Mouse (Mus musculus): ENCODE measurements at regions not wholly inside any gene's neighbourhood (a gene's known extent, or its start where the extent isn't known, plus 50 kb on each side); places are given as distances from the start of the nearest gene placed in this dataset.
A peak's percentile ranks its signal among the peaks of the same experiment; 100 is the strongest.

- no peak for ATAC-seq (replicated peaks; ENCODE audit: insufficient number of reproducible peaks, low FRiP score, low TSS enrichment, poor library complexity, severe bottlenecking)
Measured at GRCm38 (mm10) chr13:101524223-101524622, 243.8 kb downstream of the Pik3r1 start.

GRCm38 (mm10) chr13:101523492-101523891, 244.5 kb downstream of the Pik3r1 start:
- no peak for ATAC-seq (replicated peaks; ENCODE audit: insufficient number of reproducible peaks, low FRiP score, low TSS enrichment, poor library complexity, severe bottlenecking)

- no peak for ATAC-seq (replicated peaks; ENCODE audit: insufficient number of reproducible peaks, low FRiP score, low TSS enrichment, poor library complexity, severe bottlenecking)
Measured at GRCm38 (mm10) chr13:101522597-101522996, 245.4 kb downstream of the Pik3r1 start.

- no peak for ATAC-seq (replicated peaks; ENCODE audit: insufficient number of reproducible peaks, low FRiP score, low TSS enrichment, poor library complexity, severe bottlenecking)
Measured at GRCm38 (mm10) chr13:101513354-101513753, 254.7 kb downstream of the Pik3r1 start.

- peak; percentile 59; the same call in 1 of the 2 replicates for ATAC-seq (replicated peaks; ENCODE audit: insufficient number of reproducible peaks, low FRiP score, low TSS enrichment, poor library complexity, severe bottlenecking)
Measured at GRCm38 (mm10) chr13:101509946-101510345, 258.1 kb downstream of the Pik3r1 start.

GRCm38 (mm10) chr13:101508331-101508730, 259.7 kb downstream of the Pik3r1 start:
- no peak for ATAC-seq (replicated peaks; ENCODE audit: insufficient number of reproducible peaks, low FRiP score, low TSS enrichment, poor library complexity, severe bottlenecking)

- ATAC-seq (replicated peaks; ENCODE audit: insufficient number of reproducible peaks, low FRiP score, low TSS enrichment, poor library complexity, severe bottlenecking): no peak
Measured at GRCm38 (mm10) chr13:101506696-101507095, 261.3 kb downstream of the Pik3r1 start.

GRCm38 (mm10) chr13:101505054-101505453, 263.0 kb downstream of the Pik3r1 start:
- ATAC-seq (replicated peaks; ENCODE audit: insufficient number of reproducible peaks, low FRiP score, low TSS enrichment, poor library complexity, severe bottlenecking): no peak

GRCm38 (mm10) chr13:101504241-101504640, 263.8 kb downstream of the Pik3r1 start:
- ATAC-seq (replicated peaks; ENCODE audit: insufficient number of reproducible peaks, low FRiP score, low TSS enrichment, poor library complexity, severe bottlenecking): no peak

- ATAC-seq (replicated peaks; ENCODE audit: insufficient number of reproducible peaks, low FRiP score, low TSS enrichment, poor library complexity, severe bottlenecking): no peak
Measured at GRCm38 (mm10) chr13:101501845-101502284, 266.2 kb downstream of the Pik3r1 start.

GRCm38 (mm10) chr13:101501061-101501460, 267.0 kb downstream of the Pik3r1 start:
- ATAC-seq (replicated peaks; ENCODE audit: insufficient number of reproducible peaks, low FRiP score, low TSS enrichment, poor library complexity, severe bottlenecking): no peak

- ATAC-seq (replicated peaks; ENCODE audit: insufficient number of reproducible peaks, low FRiP score, low TSS enrichment, poor library complexity, severe bottlenecking): no peak
Measured at GRCm38 (mm10) chr13:101491835-101492234, 276.2 kb downstream of the Pik3r1 start.

GRCm38 (mm10) chr13:101490961-101491360, 277.1 kb downstream of the Pik3r1 start:
- no peak for ATAC-seq (replicated peaks; ENCODE audit: insufficient number of reproducible peaks, low FRiP score, low TSS enrichment, poor library complexity, severe bottlenecking)

- no peak for ATAC-seq (replicated peaks; ENCODE audit: insufficient number of reproducible peaks, low FRiP score, low TSS enrichment, poor library complexity, severe bottlenecking)
Measured at GRCm38 (mm10) chr13:101487621-101488020, 280.4 kb downstream of the Pik3r1 start.

- ATAC-seq (replicated peaks; ENCODE audit: insufficient number of reproducible peaks, low FRiP score, low TSS enrichment, poor library complexity, severe bottlenecking): no peak
Measured at GRCm38 (mm10) chr13:101485823-101486222, 282.2 kb downstream of the Pik3r1 start.

- no peak for ATAC-seq (replicated peaks; ENCODE audit: insufficient number of reproducible peaks, low FRiP score, low TSS enrichment, poor library complexity, severe bottlenecking)
Measured at GRCm38 (mm10) chr13:101483816-101484215, 284.2 kb downstream of the Pik3r1 start.

- ATAC-seq (replicated peaks; ENCODE audit: insufficient number of reproducible peaks, low FRiP score, low TSS enrichment, poor library complexity, severe bottlenecking): no peak
Measured at GRCm38 (mm10) chr13:101481551-101482184, 286.3 kb downstream of the Pik3r1 start.

GRCm38 (mm10) chr13:101479297-101479652, 288.7 kb downstream of the Pik3r1 start:
- ATAC-seq (replicated peaks; ENCODE audit: insufficient number of reproducible peaks, low FRiP score, low TSS enrichment, poor library complexity, severe bottlenecking): no peak

- ATAC-seq (replicated peaks; ENCODE audit: insufficient number of reproducible peaks, low FRiP score, low TSS enrichment, poor library complexity, severe bottlenecking): no peak
Measured at GRCm38 (mm10) chr13:101478608-101479296, 289.3 kb downstream of the Pik3r1 start.

- no peak for ATAC-seq (replicated peaks; ENCODE audit: insufficient number of reproducible peaks, low FRiP score, low TSS enrichment, poor library complexity, severe bottlenecking)
Measured at GRCm38 (mm10) chr13:101473349-101473748, 294.7 kb downstream of the Pik3r1 start.

All from monocyte, adult 5-6 weeks (primary cell).